Mouse (Mus musculus): ENCODE measurements around the gene Fam192a.

- TF ChIP-seq CTCF (IDR thresholded peaks at IDR 0.05; ENCODE audit: borderline replicate concordance, insufficient read depth, low read depth, low read length) (no peak), POLR2A (IDR thresholded peaks at IDR 0.05; ENCODE audit: borderline replicate concordance, insufficient read depth, low read length) (no peak)
Observed at GRCm38 (mm10) chr8:94543981-94544380, 57.8 kb downstream of the Fam192a start.

All from cerebellum, adult 2 months (tissue).